Mouse (Mus musculus) liver, embryonic 12.5 days (tissue): Measurements from ENCODE around the gene Bace2. TPM values are rescaled to one million over a fixed set of nuclear protein-coding genes. Genes with fewer than 3 reads are reported as not detected.

ENCODE experiments used
- ATAC-seq: fragments of 200-750 bp; cut with Nextera tagmentation; 2 replicates; pipeline ENCODE4 v1.8.0; 2017; ENCODE audit warnings: moderate number of reproducible peaks, mild to moderate bottlenecking, moderate library complexity
- H3K27ac ChIP-seq: fragments of 300-500 bp; sonication (generic); 2 replicates; pipeline ENCODE4 v1.5.1; 2016; ENCODE audit warnings: mild to moderate bottlenecking
- H3K27me3 ChIP-seq: fragments of 300-500 bp; sonication (generic); replicated peaks from 2 replicates; pipeline ENCODE4 v1.6.1; 2016; ENCODE audit warnings: mild to moderate bottlenecking, moderate library complexity
- H3K36me3 ChIP-seq: fragments of 300-500 bp; sonication (generic); 2 replicates; pipeline ENCODE4 v1.6.1; 2016; ENCODE audit warnings: mild to moderate bottlenecking, moderate library complexity
- H3K4me1 ChIP-seq: fragments of 300-500 bp; sonication (generic); 2 replicates; pipeline ENCODE4 v1.6.1; 2016
- H3K4me2 ChIP-seq: fragments of 300-500 bp; sonication (generic); 2 replicates; pipeline ENCODE4 v1.6.1; 2016; ENCODE audit warnings: mild to moderate bottlenecking, moderate library complexity
- H3K4me3 ChIP-seq: fragments of 300-500 bp; sonication (generic); 2 replicates; pipeline ENCODE4 v1.5.1; 2016; ENCODE audit warnings: mild to moderate bottlenecking, moderate library complexity
- H3K9ac ChIP-seq: fragments of 300-500 bp; sonication (generic); 2 replicates; pipeline ENCODE4 v1.6.1; 2016; ENCODE audit warnings: mild to moderate bottlenecking, moderate library complexity
- H3K9me3 ChIP-seq: fragments of 300-500 bp; sonication (generic); replicated peaks from 2 replicates; pipeline ENCODE4 v1.6.1; 2016; ENCODE audit warnings: mild to moderate bottlenecking, moderate library complexity
- WGBS: fragments of 180-500 bp; shearing (Covaris S2); methylation state at CpG from one replicate; pipeline ENCODE4 v1.1.7; 2016; ENCODE audit not compliant: insufficient replicate concordance; 5-methylcytosine and 5-hydroxymethylcytosine counted together
- polyA plus RNA-seq: library from polyadenylated mRNA; unstranded; fragments of >200 nt; fragmentation: Nextera tagmentation; extraction: Ambion mirVana; gene quantifications from 2 replicates; pipeline ENCODE4 v1.2.1, GENCODE M21; 2016

Bace2 gene
- polyA plus RNA-seq, 1 experiment from 2014 or later, result 4.3 TPM

DNA sequence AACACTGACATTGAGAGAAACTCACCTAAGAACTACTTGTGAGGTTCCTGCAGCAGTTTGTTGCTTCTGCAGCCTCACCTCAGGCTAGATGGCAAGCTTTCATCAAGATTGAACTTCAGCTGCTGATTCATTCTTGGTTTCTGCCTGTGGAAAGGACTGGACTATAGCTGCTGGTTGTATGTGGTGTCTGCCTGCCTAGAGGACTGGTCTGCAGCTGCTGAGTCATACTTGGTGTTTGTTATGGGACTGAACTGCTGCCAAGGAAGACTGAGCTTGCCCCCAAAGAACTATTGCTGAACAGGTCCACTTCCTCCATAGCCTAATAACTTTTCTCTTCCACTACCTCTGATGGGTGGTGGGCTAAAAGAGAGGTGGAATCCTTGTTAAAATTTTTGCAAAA lies 90.8 kb downstream of the Bace2 start:
- no peaks in the 10 kb centered on the region for H3K4me1 ChIP-seq
- no peak overlapping the region for H3K4me3 ChIP-seq
- no peak overlapping the region for H3K4me2 ChIP-seq
- H3K9me3 ChIP-seq, result no peaks in the 10 kb centered on the region
- no peaks in the 10 kb centered on the region for H3K36me3 ChIP-seq
- no peaks in the 10 kb centered on the region for H3K27me3 ChIP-seq
- H3K9ac ChIP-seq, result no peak overlapping the region
- ATAC-seq, result no peak
- no peak overlapping the region for H3K27ac ChIP-seq

GRCm38 (mm10) chr16:97459831-97460230 lies 103.3 kb downstream of the Bace2 start:
- Histone ChIP-seq H3K36me3 (no peaks in the 10 kb centered on the region), H3K9me3 (no peaks in the 10 kb centered on the region), H3K4me3 (no peak overlapping the region), H3K4me2 (no peak overlapping the region), H3K27ac (no peak overlapping the region), H3K9ac (no peak overlapping the region), H3K4me1 (no peaks in the 10 kb centered on the region), H3K27me3 (no peaks in the 10 kb centered on the region)
- no peak for ATAC-seq
- WGBS, result 55% methylated on average over 1 of the region's 1 CpGs

- H3K4me1 ChIP-seq, result no peaks in the 10 kb centered on the region
- H3K27ac ChIP-seq, result no peak overlapping the region
- ATAC-seq, result no peak
- H3K9ac ChIP-seq, result no peak overlapping the region
- 42% methylated on average over 2 of the region's 2 CpGs for WGBS
- no peak overlapping the region for H3K4me2 ChIP-seq
- H3K36me3 ChIP-seq, result no peaks in the 10 kb centered on the region
- H3K9me3 ChIP-seq, result no peaks in the 10 kb centered on the region
- no peak overlapping the region for H3K4me3 ChIP-seq
- no peaks in the 10 kb centered on the region for H3K27me3 ChIP-seq
Observed at GRCm38 (mm10) chr16:97461271-97461670, 104.7 kb downstream of the Bace2 start.

- no peaks in the 10 kb centered on the region for H3K27me3 ChIP-seq
- WGBS, result 25% methylated on average over 4 of the region's 4 CpGs
- H3K4me2 ChIP-seq, result no peak within 1 kb of the TSS
- H3K9me3 ChIP-seq, result no peaks in the 10 kb centered on the region
- no peaks in the 10 kb centered on the region for H3K36me3 ChIP-seq
- no peaks in the 10 kb centered on the region for H3K4me1 ChIP-seq
- 0 out of 2 replicates have a peak, but pooled peaks have one; percentile 35 for ATAC-seq
- H3K4me3 ChIP-seq, result no peak within 1 kb of the TSS
- no peak within 1 kb of the TSS for H3K27ac ChIP-seq
- H3K9ac ChIP-seq, result no peak within 1 kb of the TSS
Observed at GRCm38 (mm10) chr16:97462481-97463181, 106.1 kb downstream of the Bace2 start, which contains the start of gene Mx1. Gene Mx1 (minus strand): TSS chr16:97462907.

DNA sequence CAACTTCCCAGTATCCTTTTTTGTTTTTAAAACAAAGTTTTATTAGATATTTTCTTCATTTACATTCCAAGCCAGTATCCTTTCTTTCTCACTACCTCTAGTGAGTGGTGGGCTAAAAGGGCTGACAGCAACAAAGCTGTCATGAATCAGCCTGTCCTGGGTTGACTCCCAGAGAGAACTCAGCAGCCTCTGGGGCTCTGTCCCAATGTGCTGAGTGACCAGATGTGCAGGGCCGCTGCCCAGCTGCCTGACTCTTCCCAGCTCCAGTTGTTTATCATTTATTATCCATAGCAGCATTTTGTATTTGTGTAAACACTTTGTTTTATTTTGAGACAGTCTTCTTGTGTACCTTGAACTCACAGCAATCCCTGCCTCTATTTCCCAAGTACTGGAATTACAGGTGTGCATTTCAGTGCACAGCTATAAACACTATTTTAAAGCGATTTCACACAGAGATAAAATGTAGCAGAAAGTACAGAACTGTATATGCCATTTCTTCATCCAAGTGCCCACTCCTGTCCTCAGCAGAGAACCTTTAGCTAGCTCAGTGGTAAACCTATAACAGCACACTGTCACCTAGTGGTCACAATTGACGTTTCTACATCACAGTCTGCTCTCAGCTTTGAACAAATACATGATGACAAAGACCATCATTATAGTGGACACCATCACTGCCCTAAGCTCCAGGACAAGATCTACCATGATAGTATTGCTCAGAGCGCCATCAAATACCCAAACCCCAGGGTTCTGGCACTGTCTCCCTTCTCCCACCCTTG lies 109.8 kb downstream of the Bace2 start:
- WGBS, result 37% methylated on average over 4 of the region's 4 CpGs
- H3K4me1 ChIP-seq, result no peaks in the 10 kb centered on the region
- H3K9me3 ChIP-seq, result no peaks in the 10 kb centered on the region
- no peak overlapping the region for H3K4me3 ChIP-seq
- H3K27me3 ChIP-seq, result no peaks in the 10 kb centered on the region
- no peak overlapping the region for H3K9ac ChIP-seq
- no peak for ATAC-seq
- no peaks in the 10 kb centered on the region for H3K36me3 ChIP-seq
- no peak overlapping the region for H3K4me2 ChIP-seq
- H3K27ac ChIP-seq, result no peak overlapping the region

DNA sequence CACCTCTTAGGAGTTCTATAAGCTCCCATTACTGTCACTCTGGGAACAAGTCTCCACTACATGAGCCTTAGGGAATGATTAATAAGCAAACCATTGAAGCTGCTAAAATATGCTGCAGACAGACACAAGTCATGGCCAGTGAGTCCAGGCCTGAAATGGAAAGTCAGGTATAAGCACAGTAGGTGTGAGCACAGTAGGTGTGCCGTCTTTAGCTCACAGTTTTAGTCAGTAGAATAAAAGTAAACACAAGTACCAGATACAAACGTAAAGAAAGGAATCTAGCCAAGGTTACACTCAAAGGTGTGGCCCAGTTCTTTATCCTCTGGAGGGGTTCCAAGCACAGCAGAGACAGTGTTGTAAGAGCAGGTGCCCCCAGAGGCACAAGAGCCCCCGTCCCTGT lies 110.9 kb downstream of the Bace2 start:
- H3K4me2 ChIP-seq, result no peak overlapping the region
- no peaks in the 10 kb centered on the region for H3K36me3 ChIP-seq
- H3K27me3 ChIP-seq, result no peaks in the 10 kb centered on the region
- 54% methylated on average over 3 of the region's 3 CpGs for WGBS
- no peak for ATAC-seq
- no peak overlapping the region for H3K4me3 ChIP-seq
- no peak overlapping the region for H3K9ac ChIP-seq
- no peak overlapping the region for H3K27ac ChIP-seq
- H3K4me1 ChIP-seq, result no peaks in the 10 kb centered on the region
- no peaks in the 10 kb centered on the region for H3K9me3 ChIP-seq

GRCm38 (mm10) chr16:97467993-97468791 lies 111.7 kb downstream of the Bace2 start:
- 33% methylated on average over 4 of the region's 4 CpGs for WGBS
- H3K4me1 ChIP-seq, result no peaks in the 10 kb centered on the region
- H3K9ac ChIP-seq, result no peak overlapping the region
- H3K27ac ChIP-seq, result no peak overlapping the region
- H3K4me2 ChIP-seq, result no peak overlapping the region
- H3K27me3 ChIP-seq, result no peaks in the 10 kb centered on the region
- no peaks in the 10 kb centered on the region for H3K9me3 ChIP-seq
- H3K36me3 ChIP-seq, result no peaks in the 10 kb centered on the region
- ATAC-seq, result no peak
- H3K4me3 ChIP-seq, result no peak overlapping the region

- no peak for ATAC-seq
- Histone ChIP-seq H3K4me3 (no peak overlapping the region), H3K9ac (no peak overlapping the region), H3K4me2 (no peak overlapping the region), H3K36me3 (no peaks in the 10 kb centered on the region), H3K27me3 (no peaks in the 10 kb centered on the region), H3K4me1 (no peaks in the 10 kb centered on the region), H3K9me3 (no peaks in the 10 kb centered on the region), H3K27ac (no peak overlapping the region)
- 52% methylated on average over 2 of the region's 2 CpGs for WGBS
Observed at GRCm38 (mm10) chr16:97474671-97475070, 118.1 kb downstream of the Bace2 start.

- ATAC-seq, result no peak
Observed at GRCm38 (mm10) chr16:97475581-97475980, 119.0 kb downstream of the Bace2 start.

GRCm38 (mm10) chr16:97476524-97476923 lies 120.0 kb downstream of the Bace2 start:
- no peaks in the 10 kb centered on the region for H3K9me3 ChIP-seq
- WGBS, result 23% methylated on average over 1 of the region's 1 CpGs
- no peak for ATAC-seq
- H3K4me3 ChIP-seq, result no peak overlapping the region
- no peak overlapping the region for H3K4me2 ChIP-seq
- no peaks in the 10 kb centered on the region for H3K36me3 ChIP-seq
- H3K27ac ChIP-seq, result no peak overlapping the region
- H3K27me3 ChIP-seq, result no peaks in the 10 kb centered on the region
- no peaks in the 10 kb centered on the region for H3K4me1 ChIP-seq
- no peak overlapping the region for H3K9ac ChIP-seq

More at GRCm38 (mm10) chr16:97475581-97475980, 119.0 kb downstream of the Bace2 start:
- Histone ChIP-seq H3K4me3 (no peak overlapping the region), H3K27ac (no peak overlapping the region), H3K9ac (no peak overlapping the region), H3K27me3 (no peaks in the 10 kb centered on the region), H3K9me3 (no peaks in the 10 kb centered on the region), H3K36me3 (no peaks in the 10 kb centered on the region), H3K4me1 (no peaks in the 10 kb centered on the region), H3K4me2 (no peak overlapping the region)
- 75% methylated on average over 3 of the region's 3 CpGs for WGBS

DNA sequence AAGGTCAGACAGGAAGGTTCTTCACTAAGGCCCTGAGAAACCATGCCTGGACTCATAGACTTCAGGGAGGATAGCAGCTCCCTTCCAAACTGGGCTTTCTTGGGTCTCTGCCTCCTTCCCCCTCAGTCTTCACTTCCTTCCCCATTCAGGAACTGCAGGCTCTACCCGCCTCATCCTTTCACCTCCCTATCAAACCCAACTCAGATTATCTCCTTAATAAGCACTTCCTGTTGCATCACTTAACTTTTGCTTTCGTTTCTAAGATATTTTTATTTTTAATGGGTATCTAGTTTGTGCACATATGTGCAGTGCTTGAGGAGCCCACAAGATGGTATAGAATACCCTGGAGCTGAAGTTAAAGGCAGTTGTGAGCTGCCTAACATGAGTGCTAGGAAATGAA lies 122.1 kb downstream of the Bace2 start:
- no peak overlapping the region for H3K27ac ChIP-seq
- no peak for ATAC-seq
- no peak overlapping the region for H3K4me3 ChIP-seq
- H3K9me3 ChIP-seq, result no peaks in the 10 kb centered on the region
- no peak overlapping the region for H3K4me2 ChIP-seq
- no peaks in the 10 kb centered on the region for H3K27me3 ChIP-seq
- no peak overlapping the region for H3K9ac ChIP-seq
- H3K4me1 ChIP-seq, result no peaks in the 10 kb centered on the region
- WGBS, result 7% methylated on average over 2 of the region's 2 CpGs
- no peaks in the 10 kb centered on the region for H3K36me3 ChIP-seq

DNA sequence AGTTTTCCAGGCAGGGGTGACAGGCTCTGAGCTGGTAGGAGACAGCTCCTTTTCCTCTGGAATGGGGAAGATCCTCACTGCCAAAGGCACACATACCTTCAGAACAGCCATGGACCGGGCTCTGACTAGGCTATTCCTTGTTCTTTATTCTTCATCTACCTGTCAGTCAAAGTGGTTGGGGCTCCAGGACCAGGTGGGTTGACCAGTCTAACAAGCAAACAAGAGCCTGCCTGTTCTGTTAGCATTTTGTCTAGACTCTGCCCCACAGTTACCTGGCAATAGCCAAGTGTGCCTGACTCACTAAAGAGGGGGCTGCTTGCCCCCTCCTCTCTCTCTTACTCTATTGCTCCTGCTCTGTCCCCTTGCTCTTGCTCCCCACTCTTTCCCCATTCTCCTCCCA lies 135.8 kb downstream of the Bace2 start:
- Histone ChIP-seq H3K4me1 (no peaks in the 10 kb centered on the region), H3K4me2 (no peak overlapping the region), H3K9ac (no peak overlapping the region), H3K27me3 (no peaks in the 10 kb centered on the region), H3K27ac (no peak overlapping the region), H3K4me3 (no peak overlapping the region), H3K9me3 (no peaks in the 10 kb centered on the region), H3K36me3 (no peaks in the 10 kb centered on the region)
- 0 out of 2 replicates have a peak, but pooled peaks have one; percentile 32 for ATAC-seq
- 39% methylated on average over 1 of the region's 1 CpGs for WGBS
